Mouse (Mus musculus) cerebellum, adult 2 months (tissue): Measurements from ENCODE around the gene Olfr1132. TPM values are rescaled to one million over a fixed set of nuclear protein-coding genes. Genes with fewer than 3 reads are reported as not detected.
"Not testable (repeated sequence)": the region's sequence is repeated elsewhere in the genome, so short reads cannot be mapped to it uniquely, and the experiment has no call there.

Experiments
- DNase-seq, 2 experiments: peaks; one replicate each; pipeline ENCODE4 v3.0.0; 2021
- H3K27ac ChIP-seq: fragments of 200-500 bp; 2 replicates; pipeline ENCODE4 v1.5.1; 2012; ENCODE audit warnings: low read length, control low read depth, inconsistent platforms; ENCODE audit not compliant: insufficient read depth
- H3K27me3 ChIP-seq: fragments of 200-500 bp; 2 replicates; pipeline ENCODE4 v1.6.1; 2012; ENCODE audit warnings: inconsistent platforms, mild to moderate bottlenecking, low read length, moderate library complexity; ENCODE audit not compliant: control insufficient read depth, insufficient read depth
- H3K4me1 ChIP-seq: fragments of 200-500 bp; 2 replicates; pipeline ENCODE4 v1.6.1; 2011; ENCODE audit warnings: low read length; ENCODE audit not compliant: control insufficient read depth, insufficient read depth
- H3K4me3 ChIP-seq: fragments of 200-500 bp; replicated peaks from 2 replicates; pipeline ENCODE3; 2011; ENCODE audit warnings: mild to moderate bottlenecking, low read depth, low read length, control low read depth; ENCODE audit not compliant: insufficient read depth
- CTCF ChIP-seq: fragments of 200-500 bp; IDR thresholded peaks from 2 replicates; pipeline ENCODE4 v1.5.1; 2011; ENCODE audit warnings: low read depth, mild to moderate bottlenecking, control low read depth, low read length, moderate library complexity, borderline replicate concordance; ENCODE audit not compliant: insufficient read depth
- POLR2A ChIP-seq: fragments of 200-500 bp; IDR thresholded peaks from 2 replicates; pipeline ENCODE4 v1.6.1; 2011; ENCODE audit warnings: low read length, control low read depth, borderline replicate concordance; ENCODE audit not compliant: insufficient read depth
- WGBS: fragments of 180-500 bp; shearing (Covaris S2); methylation state at CpG from one replicate; pipeline ENCODE4 v1.1.7; 2018; 5-methylcytosine and 5-hydroxymethylcytosine counted together
- polyA plus RNA-seq: library from polyadenylated mRNA; depleted of rRNA; stranded (reverse); fragments of >200 nt; gene quantifications from 2 replicates; pipeline ENCODE4 v1.2.3, GENCODE M21; 2012; rRNA removed

Gene Olfr1132
- not detected in 2 replicates for polyA plus RNA-seq

GRCm38 (mm10) chr2:87637435-87637834, at the start of gene Olfr1132:
TSS of gene Olfr1132 (minus strand) at chr2:87637535.
- Histone ChIP-seq H3K27ac (no peak within 1 kb of the TSS), H3K4me3 (no peak within 1 kb of the TSS), H3K4me1 (no peaks in the 10 kb centered on the region), H3K27me3 (no peaks in the 10 kb centered on the region)
- no peak for DNase-seq
- TF ChIP-seq CTCF (no peak), POLR2A (no peak)

GRCm38 (mm10) chr2:87673564-87673963, 36.2 kb upstream of the Olfr1132 start, which contains the start of gene Olfr1135:
TSS of gene Olfr1135 (minus strand) at chr2:87673664.
- H3K4me1 ChIP-seq: no peaks in the 10 kb centered on the region
- DNase-seq: no peak
- no peaks in the 10 kb centered on the region for H3K27me3 ChIP-seq
- no peak for TF ChIP-seq POLR2A
- no peak for TF ChIP-seq CTCF
- WGBS: 5% methylated on average over 1 of the region's 1 CpGs
- H3K4me3 ChIP-seq: no peak within 1 kb of the TSS
- no peak within 1 kb of the TSS for H3K27ac ChIP-seq

GRCm38 (mm10) chr2:87658360-87658759, 21.0 kb upstream of the Olfr1132 start, which contains the start of gene Olfr1134:
TSS of gene Olfr1134 (minus strand) at chr2:87658460.
- H3K4me3 ChIP-seq: no peak within 1 kb of the TSS
- no peak within 1 kb of the TSS for H3K27ac ChIP-seq
- no peaks in the 10 kb centered on the region for H3K27me3 ChIP-seq
- WGBS: 73% methylated on average over 2 of the region's 2 CpGs
- DNase-seq: no peak
- H3K4me1 ChIP-seq: no peaks in the 10 kb centered on the region
- TF ChIP-seq CTCF (no peak), POLR2A (no peak)

- no peak within 1 kb of the TSS for H3K27ac ChIP-seq
- H3K4me1 ChIP-seq: no peaks in the 10 kb centered on the region
- H3K27me3 ChIP-seq: no peaks in the 10 kb centered on the region
- DNase-seq: no peak
- no peak for TF ChIP-seq CTCF
- H3K4me3 ChIP-seq: no peak within 1 kb of the TSS
Observed at GRCm38 (mm10) chr2:87647274-87647673, 9.9 kb upstream of the Olfr1132 start, which contains the start of gene Olfr1133. TSS of gene Olfr1133 (minus strand) at chr2:87647374.

- no peak for DNase-seq
- H3K4me1 ChIP-seq: no peaks in the 10 kb centered on the region
- H3K27me3 ChIP-seq: no peaks in the 10 kb centered on the region
- no peak overlapping the region for H3K4me3 ChIP-seq
- no peak overlapping the region for H3K27ac ChIP-seq
- no peak for TF ChIP-seq CTCF
- no peak for TF ChIP-seq POLR2A
Observed at GRCm38 (mm10) chr2:87642441-87642840, 5.1 kb upstream of the Olfr1132 start.

- 69% methylated on average over 3 of the region's 3 CpGs for WGBS
- no peaks in the 10 kb centered on the region for H3K27me3 ChIP-seq
- no peak for TF ChIP-seq CTCF
- TF ChIP-seq POLR2A: no peak
- H3K4me3 ChIP-seq: no peak within 1 kb of the TSS
- H3K4me1 ChIP-seq: no peaks in the 10 kb centered on the region
- no peak for DNase-seq
- no peak within 1 kb of the TSS for H3K27ac ChIP-seq
Observed at GRCm38 (mm10) chr2:87626804-87627203, 10.5 kb downstream of the Olfr1132 start, which contains the start of gene Olfr1131. TSS of gene Olfr1131 (plus strand) at chr2:87627104.

- H3K27me3 ChIP-seq, H3K4me3 ChIP-seq, H3K27ac ChIP-seq, H3K4me1 ChIP-seq, DNase-seq: not testable (repeated sequence)
Observed at GRCm38 (mm10) chr2:87605912-87606311, 31.4 kb downstream of the Olfr1132 start, which contains the start of gene Olfr1130. TSS of gene Olfr1130 (plus strand) at chr2:87606212.

Other genes starting within 250 kb of the Olfr1132 start
- not detected in 2 replicates for gene Olfr1123, start 220.9 kb downstream of the Olfr1132 start, polyA plus RNA-seq
- not detected in 2 replicates for gene Olfr1124, start 207.3 kb downstream of the Olfr1132 start, polyA plus RNA-seq
- gene Olfr1126, start 183.6 kb downstream of the Olfr1132 start, polyA plus RNA-seq: not detected in 2 replicates
- not detected in 2 replicates for gene Pramel7, start 140.4 kb downstream of the Olfr1132 start, polyA plus RNA-seq
- not detected in 2 replicates for gene Pramel6, start 131.0 kb downstream of the Olfr1132 start, polyA plus RNA-seq
- 0.08 TPM in 1 of 2 replicates, not detected in the other for gene Olfr153, start 105.7 kb downstream of the Olfr1132 start, polyA plus RNA-seq
- not detected in 2 replicates for gene Olfr1128, start 92.0 kb downstream of the Olfr1132 start, polyA plus RNA-seq
- gene Olfr1129, start 63.6 kb downstream of the Olfr1132 start, polyA plus RNA-seq: not detected in 2 replicates
- not detected in 2 replicates for gene Olfr1130, start 31.3 kb downstream of the Olfr1132 start, polyA plus RNA-seq
- not detected in 2 replicates for gene Olfr1131, start 10.4 kb downstream of the Olfr1132 start, polyA plus RNA-seq
- not detected in 2 replicates for gene Olfr1133, start 9.8 kb upstream of the Olfr1132 start, polyA plus RNA-seq
- gene Olfr1134, start 20.9 kb upstream of the Olfr1132 start, polyA plus RNA-seq: not detected in 2 replicates
- not detected in 2 replicates for gene Olfr1135, start 36.1 kb upstream of the Olfr1132 start, polyA plus RNA-seq
- gene Olfr1136, start 56.4 kb upstream of the Olfr1132 start, polyA plus RNA-seq: not detected in 2 replicates
- not detected in 2 replicates for gene Olfr1137, start 75.6 kb upstream of the Olfr1132 start, polyA plus RNA-seq
- not detected in 2 replicates for gene Olfr1138, start 102.4 kb upstream of the Olfr1132 start, polyA plus RNA-seq
- not detected in 2 replicates for gene Olfr1140, start 106.2 kb upstream of the Olfr1132 start, polyA plus RNA-seq
- gene Olfr1141, start 116.5 kb upstream of the Olfr1132 start, polyA plus RNA-seq: not detected in 2 replicates
- gene Olfr152, start 141.9 kb upstream of the Olfr1132 start, polyA plus RNA-seq: not detected in 2 replicates
- not detected in 2 replicates for gene Olfr1143, start 163.1 kb upstream of the Olfr1132 start, polyA plus RNA-seq
- not detected in 2 replicates for gene Olfr1145, start 172.3 kb upstream of the Olfr1132 start, polyA plus RNA-seq
- gene Olfr1148, start 193.0 kb upstream of the Olfr1132 start, polyA plus RNA-seq: not detected in 2 replicates
- gene Olfr1150-ps1, start 206.5 kb upstream of the Olfr1132 start, polyA plus RNA-seq: not detected in 2 replicates
- gene Olfr1151, start 218.3 kb upstream of the Olfr1132 start, polyA plus RNA-seq: not detected in 2 replicates
- not detected in 2 replicates for gene Olfr1152, start 229.0 kb upstream of the Olfr1132 start, polyA plus RNA-seq